Mouse (Mus musculus) kidney, embryonic 14.5 days (tissue): ENCODE results near the gene Numb. TPM values are rescaled to one million over a fixed set of nuclear protein-coding genes. Genes with fewer than 3 reads are reported as not detected.

Experiments used
- ATAC-seq: fragments of 200-750 bp; cut with Nextera tagmentation; 2 replicates; pipeline ENCODE4 v1.8.0; 2017; ENCODE audit warnings: moderate number of reproducible peaks, mild to moderate bottlenecking, moderate TSS enrichment, moderate library complexity; ENCODE audit not compliant: low FRiP score, low TSS enrichment
- H3K27ac ChIP-seq: fragments of 300-500 bp; sonication (generic); 2 replicates; pipeline ENCODE4 v1.5.1; 2014; ENCODE audit warnings: low read depth, mild to moderate bottlenecking, low read length, moderate library complexity, mixed read lengths
- H3K27me3 ChIP-seq: fragments of 300-500 bp; sonication (generic); 2 replicates; pipeline ENCODE4 v1.6.1; 2014; ENCODE audit warnings: mild to moderate bottlenecking, low read length; ENCODE audit not compliant: control insufficient read depth, insufficient read depth
- H3K36me3 ChIP-seq: fragments of 300-500 bp; sonication (generic); 2 replicates; pipeline ENCODE4 v1.6.1; 2014; ENCODE audit warnings: low read length, mixed read lengths; ENCODE audit not compliant: control insufficient read depth, insufficient read depth
- H3K4me1 ChIP-seq: fragments of 300-500 bp; sonication (generic); 2 replicates; pipeline ENCODE4 v1.6.1; 2014; ENCODE audit warnings: low read length, mixed read lengths; ENCODE audit not compliant: control insufficient read depth, insufficient read depth
- H3K4me2 ChIP-seq: fragments of 300-500 bp; sonication (generic); replicated peaks from 2 replicates; pipeline ENCODE4 v1.6.1; 2014; ENCODE audit warnings: low read depth, mild to moderate bottlenecking, low read length
- H3K4me3 ChIP-seq: fragments of 300-500 bp; sonication (generic); 2 replicates; pipeline ENCODE4 v1.5.1; 2014; ENCODE audit warnings: mild to moderate bottlenecking, low read length
- H3K9ac ChIP-seq: fragments of 300-500 bp; sonication (generic); 2 replicates; pipeline ENCODE4 v1.6.1; 2014; ENCODE audit warnings: low read depth, mild to moderate bottlenecking, low read length, moderate library complexity
- H3K9me3 ChIP-seq: fragments of 300-500 bp; sonication (generic); 2 replicates; pipeline ENCODE4 v1.6.1; 2016; ENCODE audit warnings: low read length; ENCODE audit not compliant: control insufficient read depth
- WGBS: fragments of 180-500 bp; shearing (Covaris S2); extraction: QIAGEN DNeasy Blood & Tissue Kit; methylation state at CpG from one replicate; pipeline ENCODE4 v1.1.7; 2014; 5-methylcytosine and 5-hydroxymethylcytosine counted together
- polyA plus RNA-seq: library from polyadenylated mRNA; unstranded; fragments of >200 nt; fragmentation: Nextera tagmentation; extraction: Ambion mirVana; gene quantifications from 2 replicates; pipeline ENCODE4 v1.2.1, GENCODE M21; 2014

Gene Numb
- polyA plus RNA-seq, 1 experiment from 2014 or later = 34.1 TPM

- ATAC-seq = peak; percentile 50
- Histone ChIP-seq H3K4me1 (peaks cover 30% of the 10 kb centered on the region), H3K4me3 (peak overlapping the region; percentile 10; the same call in 1 of the 2 replicates), H3K36me3 (no peaks in the 10 kb centered on the region), H3K27ac (peak overlapping the region; percentile 62; the same call in 1 of the 2 replicates), H3K4me2 (peak overlapping the region; percentile 41), H3K9ac (peak overlapping the region; percentile 8), H3K9me3 (no peaks in the 10 kb centered on the region), H3K27me3 (no peaks in the 10 kb centered on the region)
- WGBS = 5% methylated on average over 25 of the region's 25 CpGs
Measured at GRCm38 (mm10) chr12:83770418-83771256, 151.1 kb downstream of the Numb start.

DNA sequence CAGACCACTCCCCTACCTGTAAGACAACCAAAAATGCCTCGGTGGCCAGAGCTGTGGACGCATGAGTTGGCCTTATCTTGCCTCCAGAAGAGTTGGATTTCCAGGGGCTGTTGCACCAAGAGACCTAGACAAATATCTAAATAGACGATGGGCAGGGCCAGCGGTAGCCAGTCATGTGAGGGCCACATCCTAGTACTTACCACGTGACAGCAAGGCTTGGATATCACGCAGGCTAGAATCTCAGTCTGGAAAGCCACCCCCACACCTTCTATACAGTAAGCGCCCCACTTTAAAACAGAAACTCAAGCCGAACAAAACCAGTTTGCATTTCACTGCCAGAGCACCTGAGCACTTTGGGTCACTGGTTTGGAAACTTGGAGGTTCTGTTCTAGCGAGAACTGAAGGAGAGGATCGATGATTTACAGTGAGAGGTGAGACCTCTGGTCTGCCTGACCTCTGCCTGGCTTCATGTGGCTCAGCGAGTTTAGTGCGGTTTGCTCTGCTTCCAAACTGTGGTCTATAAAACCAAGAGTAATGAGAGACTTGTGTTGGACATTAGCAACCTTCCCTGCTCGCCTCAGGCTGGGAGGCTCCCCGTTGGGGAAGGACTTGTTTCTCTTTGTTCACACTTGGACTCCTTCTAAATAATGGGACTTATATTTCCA lies 153.4 kb downstream of the Numb start:
- no peak overlapping the region for H3K4me3 ChIP-seq
- H3K27ac ChIP-seq = peak overlapping the region; percentile 76
- ATAC-seq = peak; percentile 69
- no peaks in the 10 kb centered on the region for H3K9me3 ChIP-seq
- WGBS = 19% methylated on average over 14 of the region's 14 CpGs
- H3K4me1 ChIP-seq = peaks cover 42% of the 10 kb centered on the region
- no peak overlapping the region for H3K9ac ChIP-seq
- no peaks in the 10 kb centered on the region for H3K27me3 ChIP-seq
- no peaks in the 10 kb centered on the region for H3K36me3 ChIP-seq
- no peak overlapping the region for H3K4me2 ChIP-seq

DNA sequence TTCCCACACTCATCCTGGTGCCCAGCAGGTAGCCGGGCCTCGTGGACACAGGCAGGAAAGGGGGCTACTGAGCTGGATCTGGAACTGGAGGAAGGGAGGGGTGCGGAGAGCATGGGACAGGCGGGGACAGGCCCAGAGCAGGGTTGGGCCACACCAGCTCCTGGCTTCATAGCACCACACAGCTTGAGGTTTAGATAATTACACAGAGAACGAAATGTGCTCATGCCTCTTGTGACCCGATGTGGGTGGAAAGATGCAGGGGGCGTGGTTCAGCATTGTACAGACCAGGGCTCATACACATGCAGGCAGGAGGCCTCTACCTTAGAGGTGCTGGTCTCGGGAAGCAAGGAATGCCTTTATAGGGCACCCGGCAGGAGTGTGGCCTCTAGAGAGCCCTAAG lies 153.9 kb downstream of the Numb start:
- H3K27ac ChIP-seq = peak overlapping the region; percentile 76
- no peaks in the 10 kb centered on the region for H3K36me3 ChIP-seq
- no peak overlapping the region for H3K4me3 ChIP-seq
- peak; percentile 1; the same call in 1 of the 2 replicates for ATAC-seq
- H3K27me3 ChIP-seq = no peaks in the 10 kb centered on the region
- H3K4me1 ChIP-seq = peaks cover 47% of the 10 kb centered on the region
- 57% methylated on average over 9 of the region's 9 CpGs for WGBS
- H3K4me2 ChIP-seq = no peak overlapping the region
- no peak overlapping the region for H3K9ac ChIP-seq
- no peaks in the 10 kb centered on the region for H3K9me3 ChIP-seq

DNA sequence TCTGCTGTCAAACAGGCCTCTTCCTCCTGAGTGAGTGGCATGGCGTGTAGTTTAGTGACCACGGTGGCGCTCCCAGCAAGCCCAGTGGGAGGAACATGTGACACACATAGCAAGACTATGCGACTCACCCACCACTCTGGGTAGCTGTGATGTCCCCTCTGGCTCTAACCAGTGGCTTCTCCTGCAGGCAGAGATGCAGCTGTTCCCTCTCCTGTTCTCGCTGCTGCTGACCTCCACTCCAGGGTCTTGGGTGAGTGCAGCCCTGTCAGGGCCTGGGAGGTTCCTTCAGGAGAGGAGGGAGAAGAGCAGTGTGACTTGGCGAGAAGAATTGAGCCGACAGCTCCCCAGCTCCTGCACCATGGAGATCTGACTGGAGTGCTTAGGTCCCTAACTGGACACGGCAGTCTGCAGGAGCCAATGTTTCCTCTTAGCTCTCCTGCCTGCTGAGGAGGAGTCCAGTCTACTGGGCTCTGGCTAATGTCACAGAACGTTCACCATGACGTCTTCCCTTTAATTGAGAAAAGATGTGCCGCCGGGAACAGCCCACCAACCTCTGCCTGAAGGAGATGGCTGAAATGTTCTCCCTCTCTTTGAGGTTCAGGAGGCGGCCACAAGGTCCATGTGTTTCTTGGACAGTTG lies 155.7 kb downstream of the Numb start:
- H3K4me1 ChIP-seq = peaks cover 56% of the 10 kb centered on the region
- H3K4me2 ChIP-seq = no peak overlapping the region
- ATAC-seq = no peak
- H3K9me3 ChIP-seq = no peaks in the 10 kb centered on the region
- 80% methylated on average over 13 of the region's 13 CpGs for WGBS
- no peak overlapping the region for H3K4me3 ChIP-seq
- H3K36me3 ChIP-seq = no peaks in the 10 kb centered on the region
- no peak overlapping the region for H3K27ac ChIP-seq
- no peak overlapping the region for H3K9ac ChIP-seq
- H3K27me3 ChIP-seq = no peaks in the 10 kb centered on the region

DNA sequence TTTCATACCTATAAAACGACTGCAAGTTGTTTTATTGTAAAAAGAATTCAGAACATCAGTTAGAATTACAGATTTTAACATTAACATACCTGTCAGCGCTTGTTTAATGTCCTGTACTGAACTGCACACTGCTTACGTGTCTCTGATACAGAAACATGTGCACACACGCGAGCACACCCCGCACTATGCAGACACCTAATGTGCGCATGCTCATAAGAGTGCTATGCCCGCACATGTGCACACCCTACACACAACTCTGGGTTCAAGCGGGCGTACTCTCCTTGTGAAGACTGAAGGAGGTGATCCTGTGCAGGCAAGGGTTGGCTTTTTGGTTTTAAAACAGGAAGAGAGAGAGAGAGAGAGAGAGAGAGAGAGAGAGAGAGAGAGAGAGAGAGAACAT lies 157.2 kb downstream of the Numb start:
- Histone ChIP-seq H3K4me3 (no peak overlapping the region), H3K4me2 (peak overlapping the region; percentile 64; the same call in 1 of the 2 replicates)
- 76% methylated on average over 10 of the region's 10 CpGs for WGBS

GRCm38 (mm10) chr12:83764044-83764365 lies 157.7 kb downstream of the Numb start:
- Histone ChIP-seq H3K27ac (no peak overlapping the region), H3K9ac (0 out of 2 replicates have a peak overlapping the region, but pooled peaks have one; percentile 47), H3K36me3 (no peaks in the 10 kb centered on the region), H3K9me3 (no peaks in the 10 kb centered on the region), H3K27me3 (no peaks in the 10 kb centered on the region), H3K4me1 (peaks cover 40% of the 10 kb centered on the region), H3K4me3 (peak overlapping the region; percentile 27), H3K4me2 (peak overlapping the region; percentile 64)
- WGBS = 7% methylated on average over 14 of the region's 14 CpGs
- no peak for ATAC-seq

More for the DNA sequence above, 157.2 kb downstream of the Numb start:
- no peaks in the 10 kb centered on the region for H3K27me3 ChIP-seq
- H3K27ac ChIP-seq = no peak overlapping the region
- peaks cover 43% of the 10 kb centered on the region for H3K4me1 ChIP-seq
- ATAC-seq = no peak
- no peaks in the 10 kb centered on the region for H3K36me3 ChIP-seq
- no peak overlapping the region for H3K9ac ChIP-seq
- H3K9me3 ChIP-seq = no peaks in the 10 kb centered on the region

DNA sequence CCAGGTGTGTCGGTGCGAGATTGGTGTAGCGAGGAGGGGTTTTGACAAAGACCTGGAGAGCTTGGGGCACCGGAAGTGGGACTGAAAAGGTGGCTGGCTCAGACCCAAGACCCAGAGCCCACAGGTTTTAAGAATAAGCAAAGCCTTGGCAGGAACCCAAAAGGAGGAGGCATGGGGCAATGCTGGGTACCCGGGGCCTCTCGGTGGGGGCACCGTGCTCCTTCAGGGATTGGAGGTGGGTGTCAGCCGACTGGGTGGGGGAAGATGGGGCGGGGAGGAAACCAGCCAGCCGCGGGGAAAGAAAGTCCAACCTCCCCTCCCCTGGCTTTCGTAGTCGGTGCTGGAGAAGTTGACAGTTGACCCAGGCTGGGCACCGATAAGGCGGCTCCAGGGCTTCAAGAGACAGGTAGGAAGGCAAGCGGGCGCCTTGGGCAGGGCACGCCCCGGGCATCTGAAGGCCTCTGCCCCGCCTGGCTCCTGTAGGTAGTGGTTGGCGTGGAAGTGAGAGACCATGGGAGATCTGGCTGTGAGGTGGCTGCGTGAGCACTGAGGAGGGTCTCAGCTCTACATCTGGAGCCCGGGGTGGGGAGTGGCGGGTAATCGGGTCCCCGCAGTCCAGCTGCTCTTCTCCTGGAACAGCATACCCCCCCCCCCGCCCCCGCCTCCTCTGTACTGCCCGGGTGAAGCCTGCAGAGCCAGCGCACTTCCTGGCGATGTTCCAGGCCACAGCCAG lies 158.3 kb downstream of the Numb start, which contains the start of gene Papln:
Papln (plus strand) TSS at position 324 of the 733 bp plus-strand sequence.
- Histone ChIP-seq H3K36me3 (no peaks in the 10 kb centered on the region), H3K27me3 (no peaks in the 10 kb centered on the region), H3K4me3 (peak within 1 kb of the TSS; percentile 27), H3K4me2 (peak within 1 kb of the TSS; percentile 64), H3K9me3 (no peaks in the 10 kb centered on the region), H3K27ac (no peak within 1 kb of the TSS), H3K9ac (peak within 1 kb of the TSS; percentile 47), H3K4me1 (peaks cover 35% of the 10 kb centered on the region)
- peak; percentile 32; the same call in 1 of the 2 replicates for ATAC-seq
- WGBS = 11% methylated on average over 26 of the region's 31 CpGs

DNA sequence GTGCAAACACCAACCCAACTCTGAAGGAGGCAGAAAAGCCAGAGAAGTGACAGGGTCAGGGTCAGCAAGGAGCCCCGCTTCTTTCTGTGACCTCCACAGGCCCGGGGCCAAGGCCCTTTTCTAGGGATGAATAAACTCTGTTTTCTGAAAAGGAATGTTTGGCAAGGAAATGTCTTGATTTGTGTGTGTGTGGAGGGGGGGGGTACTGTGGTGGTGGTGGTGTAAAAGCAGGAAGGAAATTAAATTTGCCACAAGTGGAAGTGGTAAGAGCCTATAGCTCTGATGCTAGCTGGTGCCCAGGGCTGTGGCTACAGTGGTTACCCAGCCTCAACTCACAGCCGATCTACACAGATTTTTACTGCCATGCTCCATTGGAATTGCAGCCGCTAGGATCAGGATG lies 159.0 kb downstream of the Numb start:
- H3K4me1 ChIP-seq = peaks cover 27% of the 10 kb centered on the region

More for the DNA sequence above, 159.0 kb downstream of the Numb start:
- Histone ChIP-seq H3K9me3 (no peaks in the 10 kb centered on the region), H3K27ac (no peak overlapping the region), H3K4me3 (no peak overlapping the region), H3K36me3 (no peaks in the 10 kb centered on the region), H3K27me3 (no peaks in the 10 kb centered on the region), H3K9ac (no peak overlapping the region), H3K4me2 (no peak overlapping the region)
- no peak for ATAC-seq
- WGBS = 13% methylated on average over 4 of the region's 4 CpGs
